In genomic region chr11:58292791-58293190, GRCm38 (mm10) we compare ENCODE assay signal across 1 mouse cellular context.
TF ChIP-seq lines count a peak whose summit lies in the region.

No protein-coding gene starts in this region.

TF ChIP-seq in MEL, 35 proteins besides CTCF, POLR2A, EP300 and RAD21:
- TF ChIP-seq HCFC1 (IDR thresholded peaks at IDR 0.05; ENCODE audit: low read depth, low read length) (no peak), MAZ (IDR thresholded peaks at IDR 0.05; ENCODE audit: low read depth, low read length) (no peak), KAT2A (conservative IDR thresholded peaks at IDR 0.05; ENCODE audit: low read depth, low read length) (no peak), MAFK (IDR thresholded peaks at IDR 0.05; ENCODE audit: borderline replicate concordance, low read depth, low read length) (no peak), USF1 (IDR thresholded peaks at IDR 0.05; ENCODE audit: low read depth, low read length) (no peak), MYC (IDR thresholded peaks at IDR 0.05; ENCODE audit: low read depth, low read length) (no peak), ELF1 (IDR thresholded peaks at IDR 0.05; ENCODE audit: low read depth, low read length) (no peak), POLR2AphosphoS5 (IDR thresholded peaks at IDR 0.05; ENCODE audit: borderline replicate concordance, low read depth, low read length) (no peak), ZC3H11A (IDR thresholded peaks at IDR 0.05; ENCODE audit: low read depth, low read length) (no peak), SIN3A (IDR thresholded peaks at IDR 0.05; ENCODE audit: low read length) (no peak), SMC3 (IDR thresholded peaks at IDR 0.05; ENCODE audit: low read depth, low read length) (no peak), NRF1 (IDR thresholded peaks at IDR 0.05; ENCODE audit: insufficient read depth, low read depth, low read length, poor library complexity, severe bottlenecking) (no peak), MEF2A (IDR thresholded peaks at IDR 0.05; ENCODE audit: extremely low read depth, insufficient replicate concordance, low read depth, low read length, poor library complexity, severe bottlenecking) (no peak), POLR2AphosphoS2 (IDR thresholded peaks at IDR 0.05; ENCODE audit: low read length) (no peak), CHD2 (IDR thresholded peaks at IDR 0.05; ENCODE audit: low read length) (no peak)
